Mouse (Mus musculus) forelimb bud, embryonic 11.5 days (tissue): ENCODE measurements around the gene Gm20715.
"Not testable (repeated sequence)": the region's sequence is repeated elsewhere in the genome, so short reads cannot be mapped to it uniquely, and the experiment has no call there.

Experiments used
- DNase-seq: peaks from one replicate; pipeline ENCODE4 v3.0.0-alpha.2; 2012; ENCODE audit warnings: low read depth, low spot score

Gm20715 gene

GRCm38 (mm10) chr7:6410043-6410442 lies at the start of gene Gm20715:
Gm20715 (plus strand) TSS chr7:6410277.
- peak; percentile 99 for DNase-seq

DNA sequence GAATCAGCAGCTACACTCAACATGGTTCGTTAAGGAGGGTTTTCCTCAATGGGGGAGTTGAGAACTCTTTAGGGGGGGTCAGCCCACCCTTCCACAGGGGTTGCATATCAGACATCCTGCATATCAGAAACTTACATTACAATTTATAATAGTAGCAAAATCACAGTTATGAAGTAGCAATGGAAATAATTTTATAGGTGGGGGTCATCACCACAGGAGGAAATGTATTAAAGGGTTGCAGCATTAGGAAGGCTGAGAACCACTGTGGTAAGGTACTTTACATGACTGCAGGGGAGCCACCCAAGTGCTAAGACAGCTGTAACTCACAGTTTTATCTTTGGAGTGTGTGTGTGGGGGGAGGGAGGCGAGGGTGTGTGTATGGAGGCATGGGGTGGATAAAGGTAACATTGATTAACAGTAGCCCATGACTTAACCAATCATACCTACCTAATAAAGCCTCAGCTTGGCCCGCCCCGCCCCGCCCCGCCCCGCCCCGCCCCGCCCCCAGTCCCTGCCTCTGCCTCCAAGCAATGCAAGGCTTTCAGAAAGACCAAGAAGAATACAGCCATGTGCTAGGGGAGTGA lies 49.5 kb upstream of the Gm20715 start:
- DNase-seq: no peak

DNA sequence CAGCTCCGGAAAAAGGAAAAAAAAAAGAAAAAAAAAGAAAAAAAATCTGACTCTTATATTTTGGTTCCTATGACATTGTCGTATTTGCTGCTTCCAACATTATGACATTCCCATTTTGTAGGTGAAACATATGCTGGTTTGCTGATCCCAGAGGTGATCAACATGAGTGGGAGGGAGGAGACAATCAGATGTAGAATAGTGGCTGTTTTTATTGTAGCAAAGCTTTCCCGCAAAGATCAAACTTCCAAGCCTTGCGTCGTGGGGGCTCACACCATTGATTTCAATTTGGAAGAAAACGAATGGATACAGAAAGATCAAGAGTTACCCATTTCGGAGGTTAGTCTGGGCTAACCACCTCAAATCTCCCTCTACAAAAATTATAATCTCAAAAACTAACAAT lies 48.3 kb upstream of the Gm20715 start:
- DNase-seq: no peak

DNA sequence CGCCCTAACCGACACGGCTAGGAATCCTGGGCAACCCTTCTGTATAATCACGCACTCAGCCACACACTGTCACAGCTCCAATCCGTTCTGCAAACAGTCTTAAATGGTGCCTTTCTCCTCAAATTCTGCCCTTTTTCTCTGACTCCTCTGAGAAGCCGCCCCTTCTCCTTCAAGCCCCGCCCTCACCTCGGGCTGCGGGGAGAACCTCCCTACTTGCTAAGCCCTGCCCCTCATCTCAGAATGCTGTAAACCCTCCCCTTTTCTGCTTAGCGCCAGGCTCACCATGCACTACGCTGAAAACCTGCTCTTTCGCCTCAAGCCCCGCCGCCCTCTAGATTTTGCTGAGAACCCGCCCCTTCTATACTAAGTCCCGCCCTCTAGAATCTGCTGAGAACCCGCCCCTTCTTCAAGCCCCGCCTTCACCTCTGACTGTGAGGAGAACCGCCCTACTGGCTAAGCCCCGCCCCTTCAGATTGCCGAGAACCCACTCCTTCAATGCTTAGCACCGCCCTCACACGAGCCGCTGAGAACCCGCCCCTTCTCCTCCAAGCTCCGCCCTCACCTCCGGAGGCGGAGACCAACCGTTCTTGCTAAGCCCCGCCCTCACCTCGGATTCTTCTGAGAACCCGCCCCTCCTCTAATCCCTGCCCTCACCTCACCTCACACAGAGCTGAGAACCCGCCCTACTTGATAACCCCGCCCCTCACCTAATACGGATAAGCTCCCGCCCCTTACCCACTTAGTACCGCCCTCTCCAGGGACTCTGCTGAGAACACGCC lies 47.6 kb upstream of the Gm20715 start:
- DNase-seq: peak; percentile 97

GRCm38 (mm10) chr7:6363047-6363488 lies 47.0 kb upstream of the Gm20715 start, which contains the start of gene Zfp78:
Zfp78 (plus strand) TSS chr7:6363280.
- peak; percentile 92 for DNase-seq

- DNase-seq: no peak
Measured at GRCm38 (mm10) chr7:6364761-6365160, 45.3 kb upstream of the Gm20715 start.

GRCm38 (mm10) chr7:6367185-6367584 lies 42.9 kb upstream of the Gm20715 start:
- DNase-seq: no peak

DNA sequence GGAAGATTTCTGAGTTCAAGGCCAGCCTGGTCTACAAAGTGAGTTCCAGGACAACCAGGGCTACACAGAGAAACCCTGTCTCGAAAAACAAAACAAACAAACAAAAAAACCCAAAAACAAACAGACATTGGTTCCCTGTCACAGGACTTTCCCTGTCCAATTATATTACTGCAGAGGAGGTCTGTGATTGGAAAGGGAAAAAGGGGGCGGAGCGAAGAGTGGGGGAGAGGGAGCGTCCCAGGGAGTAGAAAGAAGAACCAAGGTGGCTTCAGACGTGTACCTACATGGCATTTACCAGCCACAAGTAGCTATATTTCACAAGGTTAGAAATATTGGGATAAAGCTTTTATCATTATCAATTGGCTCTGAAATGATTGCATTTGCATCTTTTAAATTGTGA lies 41.9 kb upstream of the Gm20715 start:
- DNase-seq: not testable (repeated sequence)

GRCm38 (mm10) chr7:6369460-6369859 lies 40.6 kb upstream of the Gm20715 start:
- DNase-seq: no peak

DNA sequence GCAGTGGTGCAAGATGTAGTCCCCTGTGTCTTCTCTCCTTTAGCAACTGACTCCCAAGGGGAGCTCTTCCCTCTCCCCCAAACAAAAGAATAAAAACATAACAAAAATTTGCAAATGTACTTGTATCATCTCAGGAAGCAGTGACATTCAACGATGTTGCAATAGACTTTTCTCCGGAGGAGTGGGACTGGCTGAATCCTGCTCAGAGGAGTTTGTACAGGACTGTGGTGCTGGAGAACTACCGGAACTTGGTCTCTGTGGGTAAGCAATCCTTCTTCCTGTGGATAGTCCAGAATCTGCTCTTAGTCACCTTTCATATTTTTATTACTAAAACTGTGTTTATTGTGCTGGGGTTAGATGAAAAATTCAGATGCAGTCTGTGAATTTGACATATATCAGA lies 37.1 kb upstream of the Gm20715 start:
- DNase-seq: no peak

DNA sequence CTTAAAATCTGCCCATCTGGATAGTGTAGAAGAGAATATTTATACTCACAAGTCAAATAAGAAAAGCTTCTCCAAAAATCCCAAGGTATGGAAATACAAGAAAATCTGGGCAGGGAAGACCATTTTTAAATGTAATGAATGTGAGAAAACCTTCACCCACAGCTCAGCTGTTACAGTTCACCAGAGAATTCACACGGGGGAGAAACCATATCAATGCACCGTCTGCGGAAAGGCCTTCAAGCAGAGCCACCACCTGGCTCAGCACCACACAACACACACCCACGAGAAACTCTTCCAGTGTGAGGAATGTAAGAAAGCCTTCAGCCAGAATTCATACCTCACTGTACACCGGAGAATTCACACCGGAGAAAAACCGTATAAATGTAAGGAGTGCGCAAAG lies 31.6 kb upstream of the Gm20715 start:
- DNase-seq: no peak

DNA sequence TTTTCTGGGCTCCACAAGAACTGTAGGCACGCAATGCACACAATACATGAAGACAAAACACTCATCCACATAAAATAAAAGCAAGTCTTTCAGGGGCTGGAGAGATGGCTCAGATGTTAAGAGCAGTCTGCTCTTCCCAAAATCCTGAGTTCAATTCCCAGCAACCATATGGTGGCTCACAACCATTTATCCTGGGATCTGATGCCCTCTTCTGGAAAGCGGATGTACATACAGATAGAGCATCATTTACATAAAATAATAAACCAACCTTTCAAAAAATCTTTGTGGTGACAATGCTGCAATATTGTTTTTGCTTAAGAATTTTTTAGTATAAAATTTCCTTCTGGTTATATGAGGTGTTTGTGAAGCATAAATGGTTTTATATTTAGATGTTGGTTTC lies 28.6 kb upstream of the Gm20715 start:
- DNase-seq: no peak

GRCm38 (mm10) chr7:6383044-6383455 lies 27.0 kb upstream of the Gm20715 start, which contains the start of gene Zfp28:
Zfp28 (plus strand) TSS chr7:6383295.
- peak; percentile 98 for DNase-seq

DNA sequence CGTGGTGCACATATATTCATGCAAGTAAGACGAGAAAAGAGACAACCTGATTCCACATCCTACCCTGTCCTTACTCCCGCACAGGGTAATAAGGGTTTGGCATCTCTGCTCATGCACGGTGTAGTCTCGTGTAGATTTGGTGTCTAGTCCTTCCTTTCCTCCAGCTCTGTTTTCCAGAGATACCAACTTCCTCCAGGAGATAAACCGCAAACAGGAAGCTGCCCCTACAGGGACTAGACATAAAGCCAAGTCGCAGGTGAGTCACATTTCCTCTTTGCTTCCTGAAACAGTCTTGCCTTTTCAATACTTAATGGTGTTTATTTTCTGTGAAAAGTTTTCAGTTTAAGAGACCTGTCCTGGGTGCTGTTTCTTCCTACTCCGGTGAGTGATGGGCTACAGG lies 26.1 kb upstream of the Gm20715 start:
- DNase-seq: no peak

- DNase-seq: no peak
Measured at GRCm38 (mm10) chr7:6386995-6387394, 23.1 kb upstream of the Gm20715 start.

DNA sequence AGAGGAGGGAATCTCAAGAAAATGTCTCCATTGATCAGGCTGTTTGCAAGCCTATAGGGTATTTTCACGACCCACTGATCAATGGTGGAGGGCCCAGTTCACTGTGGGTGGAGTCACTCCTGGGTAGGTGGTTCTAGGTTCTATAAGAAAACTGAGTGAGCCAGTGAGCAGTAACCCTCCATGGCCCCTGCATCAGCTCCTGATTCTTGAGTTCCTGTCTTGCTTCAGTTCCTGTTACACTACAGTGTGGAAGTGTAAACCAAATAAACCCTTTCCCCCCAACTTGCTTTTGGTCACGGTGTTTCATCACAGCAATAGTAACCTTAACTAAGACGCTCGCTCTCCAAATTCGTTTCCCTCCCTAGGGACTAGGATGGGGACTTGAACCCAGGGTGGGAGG lies 21.1 kb upstream of the Gm20715 start:
- no peak for DNase-seq

DNA sequence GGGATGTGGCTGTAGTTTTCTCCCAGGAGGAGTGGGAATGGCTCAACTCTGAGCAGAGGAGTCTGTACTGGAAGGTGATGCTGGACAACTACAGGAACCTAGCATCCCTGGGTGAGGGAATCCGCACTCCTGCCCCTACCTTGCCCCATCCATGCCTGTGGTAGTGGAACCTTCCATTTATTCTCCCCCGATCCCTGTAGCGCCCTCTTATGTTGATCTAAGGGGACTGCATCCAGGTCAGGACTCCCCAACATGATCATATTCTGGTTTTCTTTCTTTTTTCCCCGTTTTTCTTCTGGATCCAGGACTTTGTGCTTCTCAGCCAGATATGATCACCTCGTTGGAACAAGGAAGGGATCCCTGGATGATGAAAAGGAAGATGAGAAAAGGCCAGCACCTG lies 20.6 kb upstream of the Gm20715 start:
- no peak for DNase-seq

- peak; percentile 39 for DNase-seq
Measured at GRCm38 (mm10) chr7:6397996-6398975, 11.8 kb upstream of the Gm20715 start, which contains the start of gene Smim17. Smim17 (plus strand) TSS chr7:6398715.

GRCm38 (mm10) chr7:6414626-6415441 lies 4.8 kb downstream of the Gm20715 start:
- DNase-seq: no peak

DNA sequence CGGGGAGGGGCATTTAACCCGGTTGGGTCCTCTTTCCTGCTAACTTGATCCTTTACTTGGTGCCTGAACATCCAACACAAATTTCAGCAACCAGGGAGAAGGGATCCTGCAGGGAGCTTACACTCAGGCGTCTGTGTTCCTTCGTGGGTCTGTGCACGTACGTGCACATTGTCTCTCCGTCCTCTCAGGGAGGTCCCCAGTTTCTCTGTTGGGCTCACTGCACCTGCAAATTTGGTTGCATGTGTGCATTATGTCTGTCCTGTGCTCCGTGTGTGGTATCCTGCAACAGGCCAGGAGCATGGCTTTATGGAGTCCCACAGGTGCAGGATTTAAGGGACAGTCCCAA lies 5.3 kb downstream of the Gm20715 start:
- DNase-seq: no peak

DNA sequence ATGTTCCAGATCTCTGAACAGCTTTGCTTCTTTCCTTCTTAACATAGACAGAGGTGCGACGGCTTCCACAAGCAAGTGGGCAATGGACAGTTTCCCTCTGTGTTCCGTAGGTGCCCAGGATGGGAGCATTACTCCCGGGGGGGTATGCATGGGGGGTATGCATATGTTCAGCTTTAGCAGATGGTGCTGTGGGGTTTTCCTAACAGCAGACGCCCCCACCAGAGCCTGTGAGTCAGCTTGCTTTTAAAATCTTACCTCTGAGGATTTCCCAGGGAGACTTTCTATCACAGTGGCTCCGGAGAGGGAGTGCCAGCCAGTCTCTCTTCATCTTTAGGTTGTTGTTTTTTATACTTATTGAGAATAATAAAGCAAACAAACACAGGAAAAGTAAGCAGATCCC lies 9.8 kb downstream of the Gm20715 start:
- DNase-seq: no peak
